Mouse (Mus musculus): Measurements from ENCODE around the gene Oat. TPM values are rescaled to one million over a fixed set of nuclear protein-coding genes. Genes with fewer than 3 reads are reported as not detected.
A peak's percentile ranks its signal among the peaks of the same experiment; 100 is the strongest.

Gene Oat
- polyA plus RNA-seq, 1 experiment: 29.7 TPM

DNA sequence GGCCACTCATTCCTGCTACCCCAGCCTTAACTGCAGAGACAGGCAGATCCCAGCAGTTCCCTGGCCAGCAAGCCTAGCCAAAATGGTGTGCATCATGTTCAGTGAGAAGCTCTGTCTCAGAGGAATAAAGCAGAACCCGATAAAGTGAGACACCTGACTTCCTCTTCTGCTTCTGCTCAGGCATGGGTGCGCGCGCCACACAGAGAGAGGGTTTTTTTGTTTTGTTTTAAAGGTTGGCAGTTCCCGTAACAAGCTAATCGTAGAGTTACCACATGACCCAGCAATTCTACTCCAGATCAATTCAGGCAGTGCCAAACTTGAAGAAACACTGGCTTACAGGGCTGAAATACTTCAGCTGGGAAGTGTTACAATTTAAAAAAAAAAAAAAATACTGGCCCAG, 7.4 kb downstream of the Oat start:
- TF ChIP-seq POLR2A (IDR thresholded peaks at IDR 0.05; ENCODE audit: borderline replicate concordance, control insufficient read depth, low read depth, low read length): no peak
- no peak for TF ChIP-seq CTCF (IDR thresholded peaks at IDR 0.05; ENCODE audit: control insufficient read depth, insufficient read depth, low read length)
- Histone ChIP-seq H3K4me3 (replicated peaks; ENCODE audit: control insufficient read depth, low read depth, low read length) (no peak overlapping the region), H3K4me1 (ENCODE audit: control insufficient read depth, insufficient read depth, low read length) (no peaks in the 10 kb centered on the region), H3K27ac (ENCODE audit: control insufficient read depth, insufficient read depth, low read depth, low read length, poor library complexity) (peak overlapping the region; percentile 24; the same call in 1 of the 2 replicates)
- WGBS: 27% methylated on average over 6 of the region's 6 CpGs

DNA sequence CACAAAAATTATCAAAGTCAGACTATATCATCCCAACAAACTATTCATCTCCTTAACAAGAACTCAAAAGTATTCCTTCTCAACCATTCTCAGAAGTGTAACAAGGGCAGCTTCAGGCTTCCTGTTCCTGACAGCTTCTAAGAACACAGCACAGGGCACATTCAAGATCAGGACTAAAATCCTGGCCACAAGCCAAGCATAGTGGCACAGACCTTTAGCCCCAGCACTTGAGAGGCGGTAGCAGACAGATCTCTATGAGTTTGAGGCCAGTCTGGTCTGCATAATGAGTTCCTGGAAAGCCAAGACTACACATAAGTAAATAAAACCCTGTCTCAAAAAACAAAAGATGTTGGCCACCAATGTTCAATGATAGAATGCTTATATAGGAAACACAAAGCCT, 10.4 kb downstream of the Oat start:
- Histone ChIP-seq H3K4me1 (ENCODE audit: control insufficient read depth, insufficient read depth, low read length) (no peaks in the 10 kb centered on the region), H3K27ac (ENCODE audit: control insufficient read depth, insufficient read depth, low read depth, low read length, poor library complexity) (no peak overlapping the region), H3K4me3 (replicated peaks; ENCODE audit: control insufficient read depth, low read depth, low read length) (no peak overlapping the region)
- TF ChIP-seq CTCF (IDR thresholded peaks at IDR 0.05; ENCODE audit: control insufficient read depth, insufficient read depth, low read length) (no peak), POLR2A (IDR thresholded peaks at IDR 0.05; ENCODE audit: borderline replicate concordance, control insufficient read depth, low read depth, low read length) (no peak)
- 56% methylated on average over 1 of the region's 1 CpGs for WGBS

DNA sequence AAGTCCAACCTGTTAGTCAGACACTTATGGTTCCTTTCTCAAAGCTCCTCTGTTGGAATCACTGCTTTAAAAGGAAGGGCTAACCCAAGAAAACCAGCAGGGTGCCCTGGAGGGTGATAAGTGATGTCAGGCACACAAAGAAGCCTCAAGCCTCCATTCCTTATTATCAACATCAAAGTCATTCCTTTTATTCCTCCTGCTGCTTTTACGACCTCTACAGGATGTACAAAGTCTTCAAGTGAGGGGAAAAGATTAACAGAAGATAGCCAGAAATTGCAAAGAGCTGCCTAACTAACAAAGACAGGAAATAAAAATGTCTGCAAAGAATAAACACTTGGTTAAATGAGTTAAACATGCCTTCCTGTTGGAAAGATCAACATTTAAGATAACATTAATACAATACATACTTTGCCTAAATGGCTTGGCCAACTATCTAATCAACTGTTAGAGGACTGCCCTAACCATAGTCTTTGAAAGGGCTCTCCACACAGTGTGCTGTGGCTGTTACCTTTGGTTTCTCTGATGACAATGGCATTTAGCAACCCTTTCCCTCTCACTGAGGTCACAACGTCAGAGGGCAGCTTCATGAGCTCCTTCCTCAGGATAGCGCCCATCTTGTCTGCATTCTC, 16.9 kb downstream of the Oat start:
- no peak overlapping the region for H3K4me3 ChIP-seq (replicated peaks; ENCODE audit: control insufficient read depth, low read depth, low read length)
- WGBS: 81% methylated on average over 3 of the region's 3 CpGs
- no peaks in the 10 kb centered on the region for H3K4me1 ChIP-seq (ENCODE audit: control insufficient read depth, insufficient read depth, low read length)
- no peak for TF ChIP-seq POLR2A (IDR thresholded peaks at IDR 0.05; ENCODE audit: borderline replicate concordance, control insufficient read depth, low read depth, low read length)
- no peak for TF ChIP-seq CTCF (IDR thresholded peaks at IDR 0.05; ENCODE audit: control insufficient read depth, insufficient read depth, low read length)
- H3K27ac ChIP-seq (ENCODE audit: control insufficient read depth, insufficient read depth, low read depth, low read length, poor library complexity): no peak overlapping the region

DNA sequence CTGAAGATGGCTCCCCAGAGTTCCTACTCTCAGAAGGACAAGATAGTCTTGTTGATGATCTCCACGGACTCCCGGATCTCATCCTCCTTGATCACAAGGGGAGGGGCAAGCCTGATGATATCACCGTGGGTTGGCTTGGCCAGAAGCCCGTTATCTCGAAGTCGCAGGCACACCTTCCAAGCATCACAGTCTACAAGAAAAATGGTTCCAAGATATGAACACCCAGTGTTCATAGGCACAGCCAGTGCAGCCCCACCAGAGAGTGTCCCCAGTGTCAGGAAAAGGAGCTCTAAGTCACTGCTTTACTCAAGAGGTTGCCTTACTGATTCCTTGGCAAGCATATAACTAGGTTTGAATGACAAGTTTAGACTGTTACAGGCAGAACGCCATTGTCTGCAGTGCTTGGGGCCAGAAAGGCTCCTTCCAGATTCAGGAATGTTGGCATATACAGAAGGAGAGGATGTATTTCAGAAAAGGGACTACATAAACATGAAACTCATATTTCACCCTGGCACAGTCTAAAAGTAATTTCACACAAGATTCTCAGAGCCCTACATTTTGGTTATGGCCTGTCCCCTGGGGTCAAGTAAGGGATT, 18.0 kb downstream of the Oat start:
- WGBS: 71% methylated on average over 7 of the region's 7 CpGs
- Histone ChIP-seq H3K4me3 (replicated peaks; ENCODE audit: control insufficient read depth, low read depth, low read length) (no peak overlapping the region), H3K27ac (ENCODE audit: control insufficient read depth, insufficient read depth, low read depth, low read length, poor library complexity) (no peak overlapping the region), H3K4me1 (ENCODE audit: control insufficient read depth, insufficient read depth, low read length) (no peaks in the 10 kb centered on the region)
- TF ChIP-seq CTCF (IDR thresholded peaks at IDR 0.05; ENCODE audit: control insufficient read depth, insufficient read depth, low read length): no peak
- no peak for TF ChIP-seq POLR2A (IDR thresholded peaks at IDR 0.05; ENCODE audit: borderline replicate concordance, control insufficient read depth, low read depth, low read length)

DNA sequence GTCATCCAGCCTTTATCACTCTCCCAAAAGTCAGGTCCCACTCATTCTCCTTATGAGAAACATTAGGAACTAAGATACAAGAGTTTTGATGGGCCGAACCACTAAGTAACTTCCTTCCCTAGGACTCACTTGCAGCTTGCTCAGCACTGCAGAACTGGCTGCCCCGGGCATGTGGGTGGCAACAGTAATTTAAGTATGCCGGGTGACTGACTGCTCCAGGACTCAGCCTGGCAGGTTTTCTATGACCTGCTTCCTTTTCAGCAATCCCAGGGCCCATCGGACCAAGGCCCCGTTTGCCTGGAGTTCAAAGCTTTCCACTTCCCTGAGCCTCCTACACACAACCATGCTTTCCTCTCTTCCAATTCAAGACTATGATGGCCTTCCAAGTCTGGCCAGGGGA, 19.6 kb downstream of the Oat start:
- 76% methylated on average over 5 of the region's 5 CpGs for WGBS
- H3K27ac ChIP-seq (ENCODE audit: control insufficient read depth, insufficient read depth, low read depth, low read length, poor library complexity): no peak overlapping the region

DNA sequence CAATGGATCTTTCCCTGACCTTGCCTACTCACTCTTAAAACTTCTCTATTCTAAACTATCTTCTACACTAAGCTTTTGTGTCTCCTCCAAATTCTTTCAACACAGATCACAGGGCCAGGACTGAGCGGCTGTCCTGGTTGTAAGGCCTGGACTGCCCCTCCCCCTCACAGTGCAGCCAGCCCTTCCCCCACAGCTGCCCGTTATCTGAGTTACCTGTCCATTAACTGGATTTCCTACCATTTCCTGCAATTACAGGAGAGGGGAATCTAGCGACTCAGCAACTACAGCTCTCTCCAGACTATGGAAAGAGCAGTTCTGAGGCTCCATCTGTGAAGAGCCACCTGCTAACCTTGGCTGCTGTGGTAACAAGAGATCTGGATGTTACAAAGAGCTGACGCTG, 20.3 kb downstream of the Oat start:
- WGBS: 70% methylated on average over 4 of the region's 4 CpGs
- Histone ChIP-seq H3K4me1 (ENCODE audit: control insufficient read depth, insufficient read depth, low read length) (0 out of 2 replicates have a peak, but pooled peaks cover 1% of the 10 kb centered on the region), H3K27ac (ENCODE audit: control insufficient read depth, insufficient read depth, low read depth, low read length, poor library complexity) (no peak overlapping the region)

More for the DNA sequence above, 19.6 kb downstream of the Oat start:
- no peak overlapping the region for H3K4me3 ChIP-seq (replicated peaks; ENCODE audit: control insufficient read depth, low read depth, low read length)
- TF ChIP-seq CTCF (IDR thresholded peaks at IDR 0.05; ENCODE audit: control insufficient read depth, insufficient read depth, low read length) (no peak), POLR2A (IDR thresholded peaks at IDR 0.05; ENCODE audit: borderline replicate concordance, control insufficient read depth, low read depth, low read length) (no peak)
- H3K4me1 ChIP-seq (ENCODE audit: control insufficient read depth, insufficient read depth, low read length): no peaks in the 10 kb centered on the region

DNA sequence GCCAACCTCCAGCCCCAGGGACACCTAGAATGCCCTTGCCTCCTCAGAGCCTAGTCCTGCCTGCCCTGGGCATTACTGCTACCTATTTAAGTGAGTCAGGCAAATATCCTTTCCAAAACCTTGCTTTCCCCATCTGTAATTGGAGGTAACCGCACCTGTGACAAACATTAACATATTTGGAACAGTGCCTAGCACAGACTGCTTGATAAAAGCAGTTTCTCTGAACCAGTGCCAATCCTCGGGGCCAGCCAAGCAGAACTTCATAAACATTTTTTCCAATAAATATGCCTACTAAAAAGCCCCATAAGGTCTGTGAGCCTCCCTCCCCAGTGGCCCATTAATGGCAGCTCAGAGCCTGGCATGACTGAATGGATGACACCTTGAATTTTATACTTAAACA, 22.1 kb downstream of the Oat start:
- no peak overlapping the region for H3K27ac ChIP-seq (ENCODE audit: control insufficient read depth, insufficient read depth, low read depth, low read length, poor library complexity)
- 0 out of 2 replicates have a peak, but pooled peaks cover 1% of the 10 kb centered on the region for H3K4me1 ChIP-seq (ENCODE audit: control insufficient read depth, insufficient read depth, low read length)
- TF ChIP-seq POLR2A (IDR thresholded peaks at IDR 0.05; ENCODE audit: borderline replicate concordance, control insufficient read depth, low read depth, low read length) (no peak), CTCF (IDR thresholded peaks at IDR 0.05; ENCODE audit: control insufficient read depth, insufficient read depth, low read length) (no peak)
- WGBS: 46% methylated on average over 2 of the region's 2 CpGs
- H3K4me3 ChIP-seq (replicated peaks; ENCODE audit: control insufficient read depth, low read depth, low read length): no peak overlapping the region

More for the DNA sequence above, 20.3 kb downstream of the Oat start:
- TF ChIP-seq POLR2A (IDR thresholded peaks at IDR 0.05; ENCODE audit: borderline replicate concordance, control insufficient read depth, low read depth, low read length) (no peak), CTCF (IDR thresholded peaks at IDR 0.05; ENCODE audit: control insufficient read depth, insufficient read depth, low read length) (no peak)
- H3K4me3 ChIP-seq (replicated peaks; ENCODE audit: control insufficient read depth, low read depth, low read length): no peak overlapping the region

DNA sequence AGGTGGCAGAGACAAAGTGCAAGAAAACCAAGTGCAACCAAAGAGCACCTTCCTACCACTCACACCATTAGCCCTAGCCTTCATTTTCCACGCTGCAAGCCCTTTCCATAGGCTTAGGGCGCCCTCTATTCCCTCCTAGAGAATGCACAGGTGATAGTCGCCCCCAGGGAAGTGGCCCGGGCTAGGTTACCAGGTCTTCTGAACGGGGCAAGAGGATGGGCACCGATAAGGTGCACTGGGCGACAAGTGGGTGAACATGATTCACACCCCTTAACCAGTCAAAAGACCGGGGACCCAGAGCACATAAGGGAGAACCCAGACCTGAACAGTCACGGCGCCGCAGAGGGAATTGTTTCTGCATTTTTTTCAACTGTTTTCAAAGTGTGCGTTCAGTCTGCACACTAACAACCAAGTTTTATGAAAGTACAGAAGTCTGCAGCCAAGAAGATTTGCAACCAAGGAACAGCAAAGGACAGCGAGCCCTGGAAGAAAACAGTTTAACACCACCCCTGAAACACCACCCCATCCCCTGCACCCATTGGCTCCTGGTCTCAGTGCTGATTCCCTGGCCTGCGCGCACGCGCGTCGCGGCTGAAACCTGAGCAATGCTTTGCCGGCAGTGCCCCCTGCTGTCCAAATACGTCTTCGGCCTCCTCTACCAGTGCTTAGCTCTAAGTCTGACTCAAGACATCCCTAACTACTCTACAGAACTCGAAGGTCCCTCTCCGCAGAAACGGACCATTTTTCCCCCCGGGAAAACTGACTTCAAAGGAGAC, 24.7 kb downstream of the Oat start:
- 1% methylated on average over 27 of the region's 27 CpGs for WGBS
- Histone ChIP-seq H3K4me1 (ENCODE audit: control insufficient read depth, insufficient read depth, low read length) (0 out of 2 replicates have a peak, but pooled peaks cover 1% of the 10 kb centered on the region), H3K4me3 (replicated peaks; ENCODE audit: control insufficient read depth, low read depth, low read length) (peak overlapping the region; percentile 44), H3K27ac (ENCODE audit: control insufficient read depth, insufficient read depth, low read depth, low read length, poor library complexity) (no peak overlapping the region)
- peak; percentile 98 for TF ChIP-seq CTCF (IDR thresholded peaks at IDR 0.05; ENCODE audit: control insufficient read depth, insufficient read depth, low read length)
- 0 out of 2 replicates have a peak, but pooled peaks have one; percentile 26 for TF ChIP-seq POLR2A (IDR thresholded peaks at IDR 0.05; ENCODE audit: borderline replicate concordance, control insufficient read depth, low read depth, low read length)

All from bone marrow, adult 2 months (tissue).